Mouse (Mus musculus) liver, postnatal 0 days (tissue): Measurements from ENCODE around the gene Ccl26.

ENCODE experiments used
- CTCF ChIP-seq: sonication (generic); IDR thresholded peaks from 2 replicates; pipeline ENCODE4 v1.5.1; 2016; ENCODE audit warnings: antibody characterized with exemption, low read depth
- EP300 ChIP-seq: IDR thresholded peaks from 2 replicates; pipeline ENCODE4 v1.6.1; 2016; ENCODE audit warnings: antibody characterized with exemption, low read depth, mild to moderate bottlenecking

DNA sequence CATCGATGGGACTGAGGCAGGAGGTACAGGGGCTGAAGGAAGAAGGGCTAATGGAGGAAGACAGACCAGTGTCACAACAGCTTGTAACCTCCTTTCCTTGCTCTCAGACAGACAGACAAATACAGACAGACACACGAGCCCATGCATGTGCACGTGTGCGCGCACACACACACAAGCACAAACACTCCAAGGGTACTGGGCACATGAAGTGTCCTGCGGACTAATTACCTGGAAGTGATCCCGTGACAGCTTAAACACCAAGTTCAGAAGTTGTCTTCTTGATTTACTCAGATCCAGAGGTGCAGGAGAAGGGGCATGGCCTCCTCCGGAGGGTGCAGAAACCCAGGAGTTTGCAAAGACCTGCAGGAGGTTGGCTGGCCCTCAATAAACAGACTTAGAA, 22.3 kb upstream of the Ccl26 start:
- TF ChIP-seq CTCF (no peak), EP300 (no peak)
